8 mouse cellular contexts compared by ENCODE assay signal in genomic region chr13:72628935-72629631, GRCm38 (mm10). TPM values are rescaled to one million over a fixed set of nuclear protein-coding genes. Genes with fewer than 3 reads are reported as not detected.
DNase-seq lines count a peak whose midpoint lies in the region; ATAC-seq and TF ChIP-seq lines count a peak whose summit lies in the region.

No protein-coding gene starts in this region.

- H3K4me2 ChIP-seq in lung, embryonic 15.5 days: peak overlapping the region; percentile 91
- peak overlapping the region; percentile 98 for H3K4me2 ChIP-seq in intestine, embryonic 15.5 days (replicated peaks)
- peak overlapping the region; percentile 18 for H3K4me2 ChIP-seq in myocyte (ENCODE audit: low read depth)

- peak overlapping the region; percentile 65 for H3ac ChIP-seq in myocyte (ENCODE audit: control insufficient read depth, insufficient read length)

- no peak for TF ChIP-seq CTCF in embryonic fibroblast, embryonic 13.5 days (IDR thresholded peaks at IDR 0.05; ENCODE audit: borderline replicate concordance, insufficient read depth, low read length)

- no peak for DNase-seq in lung, postnatal 36 days
- no peak for DNase-seq in natural killer cell, adult 2 months (ENCODE audit: low spot score in 2 of 2)
- no peak for DNase-seq in frontal cortex, postnatal 25 days (ENCODE audit: low spot score in 2 of 2)
- DNase-seq in ovary, postnatal 36 days (ENCODE audit: low spot score): no peak

- H3K9ac ChIP-seq in lung, embryonic 15.5 days: peak overlapping the region; percentile 83
- peak overlapping the region; percentile 31; the same call in 1 of the 2 replicates for H3K9ac ChIP-seq in intestine, embryonic 15.5 days

- H3K4me3 ChIP-seq in lung, embryonic 15.5 days: peak overlapping the region; percentile 62
- H3K4me3 ChIP-seq in embryonic fibroblast, embryonic 13.5 days (ENCODE audit: insufficient read depth, low read length): peak overlapping the region; percentile 75
- H3K4me3 ChIP-seq in intestine, embryonic 15.5 days (replicated peaks): peak overlapping the region; percentile 53
- peak overlapping the region; percentile 42 for H3K4me3 ChIP-seq in myocyte

- H3K79me2 ChIP-seq in myocyte (ENCODE audit: control insufficient read depth, insufficient read depth): peaks cover 9% of the 10 kb centered on the region

- H3K27ac ChIP-seq in lung, embryonic 15.5 days: peak overlapping the region; percentile 83
- H3K27ac ChIP-seq in embryonic fibroblast, embryonic 13.5 days (ENCODE audit: insufficient read depth, low read length): peak overlapping the region; percentile 46
- H3K27ac ChIP-seq in intestine, embryonic 15.5 days: no peak overlapping the region

- no peak for ATAC-seq in lung, embryonic 15.5 days (ENCODE audit: borderline replicate concordance, extremely low read depth, low FRiP score, low TSS enrichment)
- peak; percentile 42 for ATAC-seq in intestine, embryonic 15.5 days

- H3K27me3 ChIP-seq in lung, embryonic 15.5 days: peaks cover 96% of the 10 kb centered on the region
- H3K27me3 ChIP-seq in intestine, embryonic 15.5 days (replicated peaks): peaks cover 89% of the 10 kb centered on the region
- H3K27me3 ChIP-seq in myocyte (ENCODE audit: control insufficient read depth, insufficient read depth, insufficient read length): no peaks in the 10 kb centered on the region

- 0 out of 2 replicates have a peak, but pooled peaks have one; percentile 13 for TF ChIP-seq POLR2A in embryonic fibroblast, embryonic 13.5 days (IDR thresholded peaks at IDR 0.05; ENCODE audit: low read depth, low read length)
- TF ChIP-seq POLR2A in myocyte (IDR thresholded peaks at IDR 0.05; ENCODE audit: insufficient read length, low read depth): peak; percentile 15

- no peaks in the 10 kb centered on the region for H3K36me3 ChIP-seq in lung, embryonic 15.5 days
- H3K36me3 ChIP-seq in intestine, embryonic 15.5 days: no peaks in the 10 kb centered on the region
- H3K36me3 ChIP-seq in myocyte (ENCODE audit: control insufficient read depth, insufficient read depth): peaks cover 11% of the 10 kb centered on the region

- H3K4me1 ChIP-seq in lung, embryonic 15.5 days: peaks cover 11% of the 10 kb centered on the region
- peaks cover 3% of the 10 kb centered on the region; the same call in 1 of the 2 replicates for H3K4me1 ChIP-seq in embryonic fibroblast, embryonic 13.5 days (ENCODE audit: control insufficient read depth, insufficient read depth, low read length)
- H3K4me1 ChIP-seq in intestine, embryonic 15.5 days (replicated peaks): peaks cover 26% of the 10 kb centered on the region

- under 1% methylated on average over 88 of the region's 88 CpGs for WGBS in lung, embryonic 15.5 days
- WGBS in intestine, embryonic 15.5 days: 1% methylated on average over 88 of the region's 88 CpGs

- H3K9me3 ChIP-seq in lung, embryonic 15.5 days: no peaks in the 10 kb centered on the region
- H3K9me3 ChIP-seq in intestine, embryonic 15.5 days: no peaks in the 10 kb centered on the region

TF ChIP-seq in myocyte, 11 proteins besides CTCF, POLR2A, EP300 and RAD21:
- TF ChIP-seq CEBPB (IDR thresholded peaks at IDR 0.05; ENCODE audit: insufficient read depth, poor library complexity, severe bottlenecking) (no peak), REST (IDR thresholded peaks at IDR 0.05; ENCODE audit: insufficient read depth, insufficient read length) (no peak), E2F4 (IDR thresholded peaks at IDR 0.05; ENCODE audit: insufficient read depth) (no peak), TCF3 (IDR thresholded peaks at IDR 0.05; ENCODE audit: insufficient read length, low read depth) (no peak), SRF (IDR thresholded peaks at IDR 0.05; ENCODE audit: control insufficient read depth, insufficient read length, low read depth) (no peak), USF1 (IDR thresholded peaks at IDR 0.05; ENCODE audit: low read depth) (no peak), MYOG (IDR thresholded peaks at IDR 0.05; ENCODE audit: control insufficient read depth in 1 of 3, insufficient read depth in 1 of 3, insufficient read length in 2 of 3, low read depth in 2 of 3) (peak in 1 of 3 experiments; percentile 3)

RNA-seq across cellular contexts. Expression of gene Irx2, which starts 0.5 kb away (rescaled TPM):
- 31.7 and 33.5 TPM in 2 replicates for polyA plus RNA-seq in lung, embryonic 15.5 days (2015; fragmentation: Nextera tagmentation; extraction: Ambion mirVana)
- 47.3 and 50.8 TPM in 2 replicates for polyA plus RNA-seq in embryonic fibroblast, embryonic 13.5 days (2011; ENCODE audit: insufficient read length, low read depth, missing spikeins)
- 0.25 and 0.35 TPM in 2 replicates for polyA plus RNA-seq in intestine, embryonic 15.5 days (2015; fragmentation: Nextera tagmentation; extraction: Ambion mirVana)
- 4.4 TPM for polyA plus RNA-seq in myocyte (2012; fragmentation: generic; extraction: Trizol)

Comparison
In these comparisons a context has a peak if more than half of its experiments do, and no peak if none do; other contexts are left out.
1. H3K4me2 ChIP-seq: peak in every context shown above with its lines; median percentile 98 in intestine, embryonic 15.5 days; 91 in lung, embryonic 15.5 days; 18 in myocyte.